Mouse (Mus musculus): ENCODE data around the gene Coro1c. TPM values are rescaled to one million over a fixed set of nuclear protein-coding genes. Genes with fewer than 3 reads are reported as not detected.

Coro1c gene
- polyA plus RNA-seq, 1 experiment: 116 TPM

DNA sequence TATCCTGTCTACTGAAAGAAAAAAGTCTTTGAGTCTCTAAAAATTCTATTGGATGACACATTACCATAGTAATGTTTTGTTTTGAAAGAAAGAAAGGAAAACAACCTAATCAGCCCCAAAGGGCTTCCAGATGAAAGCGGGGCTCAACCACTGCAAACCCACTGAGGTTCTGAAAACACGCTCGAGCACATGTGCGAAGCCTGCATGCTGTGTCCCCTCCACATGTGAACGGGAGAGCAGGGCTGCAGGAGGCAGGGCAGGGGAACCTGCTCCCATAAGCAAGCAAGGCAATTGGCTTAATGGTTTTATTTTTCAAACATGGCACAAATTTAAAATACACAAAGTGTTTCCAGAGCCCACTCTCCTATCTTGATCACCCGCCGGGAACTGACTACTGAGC is 51.9 kb downstream of the Coro1c start:
- DNase-seq (ENCODE audit: low spot score): no peak

DNA sequence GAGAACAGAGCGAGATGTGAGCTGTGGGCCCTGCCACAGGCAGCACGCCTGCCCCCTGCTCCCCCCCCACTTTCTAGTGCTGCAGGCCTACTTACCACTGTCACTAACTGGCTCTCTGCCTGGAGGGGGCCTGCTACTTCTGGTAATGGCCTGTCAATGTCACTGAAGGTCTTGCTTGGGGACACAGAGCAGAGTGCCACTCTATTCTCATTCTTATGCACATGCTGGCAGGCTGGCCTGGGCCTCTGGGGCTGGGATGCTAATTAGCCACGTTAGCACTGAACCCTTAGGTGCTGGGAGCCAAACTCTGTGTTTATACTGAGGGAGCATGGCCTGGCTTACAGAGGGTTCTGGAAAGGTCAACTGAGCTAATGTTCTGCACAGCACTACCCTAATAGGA is 52.9 kb downstream of the Coro1c start:
- DNase-seq (ENCODE audit: low spot score): no peak

DNA sequence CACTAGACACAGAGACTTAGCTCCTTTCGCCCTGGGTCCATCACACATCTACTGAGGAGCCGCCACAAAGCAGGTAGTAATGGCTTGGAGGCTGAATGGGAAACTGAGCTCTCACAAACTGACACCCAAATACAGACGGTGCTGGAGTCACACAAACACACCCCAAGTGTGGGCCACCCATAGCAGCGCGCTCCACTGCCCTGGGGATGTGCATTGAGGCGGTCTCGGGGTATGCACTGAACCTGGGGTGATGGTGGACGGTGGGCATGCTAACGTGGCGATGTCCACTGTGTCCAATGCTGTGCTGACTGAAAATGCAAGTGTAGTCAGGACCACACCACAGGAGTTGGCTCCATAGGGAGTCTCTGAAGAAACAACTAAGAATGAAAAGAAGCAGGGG is 53.4 kb downstream of the Coro1c start:
- no peak for DNase-seq (ENCODE audit: low spot score)

DNA sequence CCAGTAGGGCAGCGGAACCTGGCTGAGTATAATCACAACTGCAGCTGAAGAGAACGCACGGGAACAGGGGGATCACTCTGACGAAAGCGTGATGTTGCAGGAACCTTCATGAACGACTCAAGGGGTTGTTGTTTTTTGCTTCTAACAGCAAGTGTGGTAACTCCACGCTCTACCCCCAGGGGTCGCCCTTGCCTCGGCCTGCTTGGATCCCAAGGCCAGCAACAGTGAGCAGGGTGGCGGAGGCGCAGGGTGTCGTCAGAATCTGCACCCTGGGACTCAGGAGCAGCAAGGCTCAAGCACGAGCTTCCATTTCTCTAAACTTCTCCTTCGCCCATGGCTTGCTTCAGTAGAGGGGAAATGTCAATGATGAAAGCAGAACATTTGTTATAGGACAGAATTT is 54.1 kb downstream of the Coro1c start:
- peak; percentile 80 for DNase-seq (ENCODE audit: low spot score)

DNA sequence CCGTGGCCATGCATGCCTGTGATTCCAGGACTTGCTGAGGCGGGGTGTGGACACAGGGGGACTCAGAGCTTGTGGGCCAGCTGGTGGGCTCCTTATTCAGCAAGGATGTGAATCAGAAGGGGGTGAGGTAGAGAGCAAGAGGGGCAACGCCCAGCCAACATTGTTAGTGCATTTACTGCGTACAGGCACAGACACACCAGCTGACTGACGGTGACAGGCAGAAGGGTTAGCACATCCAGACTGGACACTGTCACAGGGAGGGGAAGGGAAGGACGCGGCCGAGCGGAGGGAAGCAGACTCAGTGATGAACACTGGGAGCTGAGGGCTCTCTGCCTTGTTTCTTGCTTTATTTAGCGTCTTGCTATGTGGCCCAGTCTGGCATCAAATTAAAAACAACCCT is 55.0 kb downstream of the Coro1c start:
- peak; percentile 27 for DNase-seq (ENCODE audit: low spot score)

DNA sequence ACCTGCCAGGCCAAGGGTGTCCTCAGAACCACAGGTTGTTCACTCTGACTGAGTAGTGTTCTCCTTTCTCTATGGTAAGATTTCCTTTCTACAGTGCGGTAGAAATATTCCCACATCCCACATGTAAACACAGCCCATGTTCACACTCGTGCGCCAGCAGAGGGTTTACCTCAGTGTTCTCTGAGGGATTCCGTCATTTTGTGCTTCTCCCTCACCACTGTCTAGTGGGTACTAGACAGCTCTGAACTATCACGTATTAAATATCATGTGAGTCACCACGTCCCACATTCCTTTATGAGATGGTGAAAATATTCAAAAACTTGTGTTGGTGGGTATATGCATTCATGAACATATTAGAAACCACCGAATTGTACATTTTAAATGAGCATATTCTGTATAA is 56.1 kb downstream of the Coro1c start:
- no peak for DNase-seq (ENCODE audit: low spot score)

DNA sequence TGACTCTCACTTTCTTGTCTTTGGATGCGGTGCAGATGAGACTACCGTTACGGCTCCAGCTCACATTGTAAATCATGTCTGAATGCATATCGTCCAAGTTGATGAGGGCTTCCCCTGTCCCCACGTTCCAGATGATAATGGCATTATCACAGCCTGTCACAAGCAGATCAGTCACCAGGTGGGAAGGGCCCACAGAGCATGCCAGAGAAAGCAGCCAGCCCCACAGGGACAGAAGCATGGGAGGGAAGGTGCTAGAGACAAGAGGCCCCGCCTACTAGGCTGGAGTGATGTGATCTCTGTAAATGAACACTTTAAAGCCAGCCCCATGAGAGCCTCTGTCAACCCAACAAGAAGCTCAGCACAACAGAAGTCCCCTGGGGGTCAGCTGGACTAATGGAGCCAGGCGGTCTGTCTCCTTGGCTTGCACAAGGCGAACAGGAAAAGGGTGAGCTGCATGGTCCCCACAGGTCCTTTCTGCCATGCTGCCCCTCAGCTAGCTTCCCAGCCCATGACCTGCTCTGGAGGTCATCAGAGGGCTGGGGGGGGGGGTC is 57.8 kb downstream of the Coro1c start:
- no peak for DNase-seq (ENCODE audit: low spot score)

DNA sequence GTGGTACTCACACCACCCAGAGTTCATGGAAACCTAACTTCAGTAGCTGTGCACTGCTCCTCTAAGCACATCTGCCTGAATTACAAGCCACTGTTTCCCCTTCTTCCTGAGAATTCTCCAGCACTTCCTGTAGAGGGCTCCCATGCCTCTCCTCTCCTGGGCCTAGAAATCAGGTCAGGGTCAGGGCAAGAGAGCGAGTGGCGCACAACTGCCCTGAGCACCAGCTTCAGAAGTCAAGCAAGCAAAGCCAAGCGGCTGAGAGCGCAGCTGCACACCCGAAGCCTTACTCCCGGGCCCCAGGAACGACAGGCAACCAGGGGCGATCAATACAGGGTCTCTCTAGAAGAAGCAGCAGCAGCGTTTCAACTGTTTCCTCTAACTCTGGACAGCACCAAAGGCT is 60.9 kb downstream of the Coro1c start:
- no peak for DNase-seq (ENCODE audit: low spot score)

DNA sequence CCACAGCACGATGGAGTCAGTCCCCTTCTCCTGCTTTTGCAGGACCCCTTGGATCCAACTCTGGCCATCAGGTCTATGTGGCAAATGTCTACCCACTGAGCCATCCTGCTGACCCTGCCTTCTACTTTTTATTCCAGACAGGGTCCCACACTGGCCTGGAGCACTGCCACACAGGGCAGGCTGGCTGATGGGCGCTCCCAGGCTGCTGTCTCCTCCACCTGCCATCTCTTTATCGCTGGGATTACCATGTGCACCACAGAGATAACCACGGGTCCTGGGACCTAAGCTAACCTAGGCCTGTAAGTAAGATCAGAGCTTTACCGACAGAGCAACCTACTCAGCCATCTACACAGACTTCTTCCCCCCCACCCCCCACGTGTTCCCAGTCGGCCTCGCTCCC is 61.9 kb downstream of the Coro1c start:
- DNase-seq (ENCODE audit: low spot score): no peak

DNA sequence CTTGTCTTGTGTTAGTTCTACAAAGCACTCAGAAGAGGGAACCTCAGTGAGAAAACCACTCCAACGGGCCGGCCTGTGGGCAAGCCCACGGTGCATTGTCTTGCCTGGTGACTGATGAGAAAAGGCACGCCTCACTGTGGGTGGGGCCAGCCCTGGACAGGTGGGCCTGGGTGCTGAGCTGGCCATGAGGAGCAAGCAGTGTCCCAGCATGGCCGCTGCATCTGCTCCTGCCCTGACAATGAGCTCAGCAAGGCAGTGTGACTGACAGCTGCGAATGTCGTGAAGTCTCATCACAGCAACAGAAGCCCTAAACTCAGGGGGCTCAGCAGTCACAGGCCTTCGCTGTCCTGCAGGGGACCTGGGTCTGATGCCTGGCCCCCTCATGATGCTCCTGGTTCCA is 62.9 kb downstream of the Coro1c start:
- DNase-seq (ENCODE audit: low spot score): no peak

DNA sequence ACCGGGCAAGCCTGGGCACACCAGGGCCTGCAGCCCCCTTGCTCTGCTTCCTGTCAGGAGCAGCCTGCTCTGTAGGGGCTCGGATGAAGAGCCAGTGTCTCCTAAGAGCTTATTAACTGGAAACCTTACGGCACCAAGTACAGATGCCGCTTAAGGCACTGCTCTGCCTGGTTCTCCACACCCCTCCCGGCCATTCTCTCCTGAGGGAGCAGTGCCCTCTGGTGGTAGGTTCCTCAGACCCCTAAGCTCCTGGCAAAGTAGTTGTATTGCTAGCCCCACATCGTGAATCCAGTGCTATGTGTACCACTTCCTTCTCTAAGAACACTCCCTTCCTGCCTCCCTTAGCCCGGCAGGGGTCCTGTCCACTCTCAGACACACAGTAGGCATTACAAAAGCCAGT is 63.8 kb downstream of the Coro1c start:
- peak; percentile 64 for DNase-seq (ENCODE audit: low spot score)

DNA sequence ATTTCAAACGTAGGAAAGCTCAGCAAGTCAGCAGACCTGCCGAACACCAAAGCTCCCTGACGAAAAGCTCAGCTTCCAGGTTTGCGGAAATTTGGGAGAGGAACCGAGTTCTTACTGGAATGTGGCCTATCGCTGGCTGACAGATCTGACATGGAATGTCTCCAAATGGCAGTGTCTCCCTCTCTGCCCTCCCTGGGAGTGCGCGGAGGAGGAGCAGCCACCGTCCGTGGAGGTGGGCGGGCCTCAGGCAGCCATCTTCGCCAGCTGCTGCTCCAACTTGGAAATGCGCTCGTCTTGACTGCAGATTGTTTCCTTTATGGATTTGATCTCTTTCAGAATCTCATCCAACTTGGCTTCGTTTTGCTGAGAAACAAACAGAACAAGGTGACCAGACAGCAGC is 64.5 kb downstream of the Coro1c start:
- no peak for DNase-seq (ENCODE audit: low spot score)

DNA sequence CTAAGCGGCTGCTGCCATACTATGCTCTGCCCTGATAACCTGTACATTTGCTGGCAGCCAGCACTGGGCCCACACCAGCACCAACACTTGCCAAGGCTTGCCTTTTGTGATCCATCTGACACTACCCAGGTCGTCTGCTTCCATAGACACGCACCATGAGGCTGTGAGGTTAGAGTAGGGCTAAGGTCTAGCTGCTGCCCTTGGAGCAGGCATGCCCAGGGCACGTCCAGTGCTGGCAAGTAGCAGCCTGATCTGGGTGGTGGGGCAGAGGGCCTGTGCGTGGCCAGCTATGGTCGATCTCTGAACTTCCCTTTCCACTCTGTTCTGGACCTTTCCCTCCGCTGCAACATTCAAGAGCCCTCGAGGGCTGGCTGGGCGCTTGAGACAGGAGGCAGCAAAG is 65.7 kb downstream of the Coro1c start:
- DNase-seq (ENCODE audit: low spot score): no peak

DNA sequence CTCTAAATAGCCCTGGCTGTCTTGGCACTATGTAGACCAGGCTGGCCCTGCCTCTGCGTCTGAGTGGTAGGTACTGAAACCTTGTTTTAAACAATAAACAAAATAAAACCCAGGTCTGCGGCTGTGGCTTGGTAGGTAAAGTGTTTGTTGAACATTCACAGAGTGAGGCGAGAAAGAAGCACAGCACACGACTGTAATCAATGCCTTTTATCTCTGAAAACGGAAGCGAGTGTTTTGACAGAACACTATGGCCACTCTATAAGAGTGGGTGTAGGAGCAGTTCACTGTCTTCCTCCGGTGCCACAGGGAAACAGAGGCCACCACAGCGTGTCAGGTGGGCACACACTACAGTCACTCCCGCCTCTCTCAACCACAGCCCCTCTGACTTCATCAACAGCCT is 66.3 kb downstream of the Coro1c start:
- no peak for DNase-seq (ENCODE audit: low spot score)

DNA sequence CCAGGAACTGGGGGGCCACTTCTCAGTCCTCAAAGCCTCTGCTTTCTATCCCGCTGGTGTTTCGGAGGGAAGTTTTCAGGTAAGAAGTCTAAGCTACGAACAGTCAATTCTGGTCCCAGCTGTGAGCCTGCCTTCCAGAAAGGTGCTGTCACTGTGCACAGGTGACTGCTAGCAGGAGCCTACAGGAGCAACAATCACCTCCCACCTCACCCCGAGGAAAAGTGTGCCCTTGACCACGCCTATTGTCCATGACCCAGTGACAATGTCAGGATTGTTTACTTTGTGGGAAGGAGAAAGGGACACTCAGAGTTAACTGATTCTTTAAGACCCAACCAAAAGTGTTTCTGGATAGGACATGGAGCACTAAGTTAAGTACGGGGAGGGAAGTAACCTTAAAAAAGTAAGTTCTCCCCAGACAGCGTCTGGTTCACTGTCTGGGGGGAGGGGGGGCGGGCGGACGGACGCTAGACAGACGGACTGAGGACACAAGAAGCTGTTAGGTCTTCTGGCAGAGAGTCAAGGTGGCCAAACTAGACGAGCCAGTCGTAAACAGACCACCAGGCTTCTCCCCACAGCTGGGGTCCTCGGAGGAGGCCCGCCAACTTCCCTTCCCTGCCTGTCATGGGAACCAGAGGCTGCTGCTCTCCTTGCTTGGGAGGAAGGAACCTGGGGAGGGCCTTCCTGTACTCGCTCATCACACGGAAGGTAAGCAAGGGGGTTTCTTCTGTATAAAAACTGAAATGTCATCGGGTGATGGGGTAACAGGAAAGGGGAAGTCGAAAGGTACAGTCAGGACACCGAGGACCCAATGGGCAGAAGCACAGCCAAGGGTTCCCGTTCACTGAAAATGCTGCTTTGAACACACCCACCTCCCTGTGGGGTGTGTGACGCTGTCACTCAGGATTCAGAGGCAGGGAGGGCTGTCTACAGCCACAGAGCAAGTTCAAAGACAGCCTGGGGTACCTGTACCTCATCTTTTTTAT is 67.0 kb downstream of the Coro1c start:
- no peak for DNase-seq (ENCODE audit: low spot score)

DNA sequence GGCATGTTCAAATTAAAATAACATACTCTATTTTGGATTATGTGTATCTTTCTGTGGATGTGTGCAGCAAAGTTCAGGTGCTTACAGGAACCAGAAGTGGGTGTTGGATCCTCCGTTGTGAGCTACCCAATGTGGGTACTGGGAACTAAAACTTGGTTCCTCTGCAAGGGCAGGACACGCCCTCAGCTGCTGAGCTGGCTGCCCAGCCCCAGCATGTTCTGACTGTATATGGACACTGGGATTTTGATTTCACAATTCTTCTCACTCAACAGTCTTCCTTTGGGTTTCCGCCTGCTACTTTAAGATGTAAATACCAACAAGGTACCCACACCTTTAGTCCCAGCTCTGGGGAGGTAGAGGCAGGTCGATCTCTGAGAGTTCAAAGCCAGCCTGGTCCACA is 68.1 kb downstream of the Coro1c start:
- DNase-seq (ENCODE audit: low spot score): no peak

DNA sequence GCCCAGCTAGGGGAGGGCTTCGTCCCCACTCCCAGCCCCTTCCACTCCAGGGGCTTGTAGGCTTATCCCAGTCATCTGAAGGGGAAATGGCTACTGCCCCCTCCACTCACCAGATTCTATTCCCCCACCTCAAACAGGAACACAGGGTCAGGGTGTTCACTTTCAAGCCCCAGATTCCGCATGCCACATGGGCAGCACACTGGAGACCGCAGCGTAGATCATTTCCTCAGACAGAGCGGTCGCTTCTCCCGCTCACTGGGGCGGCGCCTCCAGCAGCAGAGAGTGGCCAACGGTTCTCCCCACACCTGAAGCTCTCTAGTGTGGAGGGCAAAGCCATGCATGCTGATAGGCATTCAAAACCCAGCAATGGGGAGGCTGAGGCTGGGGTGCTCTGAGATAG is 71.6 kb downstream of the Coro1c start:
- DNase-seq (ENCODE audit: low spot score): no peak

DNA sequence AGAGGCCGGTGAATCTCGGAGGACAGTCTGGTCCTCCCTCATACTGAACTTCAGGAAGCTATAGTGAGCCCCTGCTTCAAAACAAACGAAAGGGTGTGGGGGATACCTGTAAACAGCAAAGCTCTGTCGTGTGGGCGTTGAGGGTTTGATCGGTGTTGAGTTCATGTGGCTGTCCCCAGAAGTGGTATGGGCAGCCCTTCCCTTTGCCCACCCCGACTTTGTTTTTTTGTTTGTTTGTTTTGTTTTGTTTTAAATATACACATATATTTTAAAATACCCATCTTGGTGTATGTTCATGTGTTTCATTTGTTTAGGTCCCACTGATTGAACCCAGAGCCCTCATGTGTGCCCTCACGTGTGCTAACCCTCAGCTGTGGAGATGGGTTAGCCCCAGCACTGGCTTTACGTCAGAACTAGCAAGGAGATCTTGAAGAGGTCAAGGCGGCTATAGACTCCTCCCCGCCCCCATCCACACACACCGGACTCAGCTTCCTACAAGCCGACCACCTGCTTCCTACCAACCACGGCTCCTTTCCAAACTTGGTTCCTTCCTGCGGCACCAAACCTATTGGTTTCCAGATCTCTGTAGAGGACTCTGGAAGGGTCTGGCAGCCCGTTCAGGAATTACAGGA is 75.1 kb downstream of the Coro1c start:
- DNase-seq (ENCODE audit: low spot score): no peak

DNA sequence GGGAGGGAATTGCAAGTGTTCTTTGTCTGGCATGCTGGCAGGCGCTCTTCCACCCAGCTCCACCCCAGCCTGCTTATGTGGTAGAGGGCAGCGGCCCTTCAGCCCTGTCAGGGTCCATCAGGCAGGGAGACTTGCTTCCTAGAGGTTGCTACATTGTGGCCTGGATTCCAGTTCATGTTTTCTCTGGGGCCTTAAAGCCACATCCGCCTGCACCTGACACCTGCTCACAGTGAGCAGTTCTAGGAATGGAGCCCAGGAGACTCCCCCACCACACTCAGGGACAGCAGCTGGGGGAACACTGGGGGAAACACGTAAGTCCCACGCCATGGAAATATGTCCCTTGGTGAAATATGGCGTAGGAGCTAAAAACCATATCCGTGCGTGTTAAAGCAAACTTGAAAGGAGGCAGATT is 76.1 kb downstream of the Coro1c start, which contains the start of gene Selplg:
Gene Selplg (minus strand): TSS at position 155 of the 412 bp plus-strand sequence.
- DNase-seq (ENCODE audit: low spot score): no peak

DNA sequence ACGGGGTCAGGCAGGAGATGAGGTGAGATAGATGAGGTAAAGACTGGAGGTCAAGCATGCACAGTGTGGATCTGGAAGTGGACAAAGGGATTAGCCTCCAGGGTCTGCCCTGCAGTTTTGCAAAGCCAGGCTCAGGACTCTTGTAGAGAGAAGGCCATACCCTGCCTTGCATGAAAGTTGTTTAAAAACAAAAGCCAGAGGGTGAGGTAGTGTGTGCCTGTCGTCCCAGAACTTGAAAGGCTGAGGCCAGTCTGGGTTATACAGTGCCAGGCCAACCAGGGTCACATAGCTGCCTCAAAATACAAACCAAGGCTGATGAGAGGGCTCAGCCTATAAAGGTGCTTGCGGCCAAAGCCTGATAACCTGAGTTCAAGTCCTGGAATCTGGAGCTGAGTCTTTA is 76.8 kb downstream of the Coro1c start:
- no peak for DNase-seq (ENCODE audit: low spot score)

DNA sequence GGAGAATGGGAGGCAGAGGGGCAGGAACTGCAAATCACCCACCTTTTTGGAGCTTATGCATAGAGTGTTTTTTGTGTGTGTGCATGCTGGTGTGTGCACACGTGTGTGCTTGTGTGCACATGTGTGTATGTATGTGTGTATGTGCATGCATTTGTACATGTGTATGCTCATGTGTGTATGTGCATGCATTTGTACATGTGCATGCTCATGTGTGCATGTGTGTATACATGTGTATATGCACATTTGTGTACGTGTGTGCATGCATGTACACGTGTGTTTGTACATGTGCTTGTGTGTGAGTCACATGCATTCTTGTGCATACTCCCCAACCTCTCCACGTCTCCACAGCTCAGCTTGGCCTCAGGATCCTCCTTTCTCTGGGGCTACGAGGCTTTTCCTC is 77.8 kb downstream of the Coro1c start:
- no peak for DNase-seq (ENCODE audit: low spot score)

DNA sequence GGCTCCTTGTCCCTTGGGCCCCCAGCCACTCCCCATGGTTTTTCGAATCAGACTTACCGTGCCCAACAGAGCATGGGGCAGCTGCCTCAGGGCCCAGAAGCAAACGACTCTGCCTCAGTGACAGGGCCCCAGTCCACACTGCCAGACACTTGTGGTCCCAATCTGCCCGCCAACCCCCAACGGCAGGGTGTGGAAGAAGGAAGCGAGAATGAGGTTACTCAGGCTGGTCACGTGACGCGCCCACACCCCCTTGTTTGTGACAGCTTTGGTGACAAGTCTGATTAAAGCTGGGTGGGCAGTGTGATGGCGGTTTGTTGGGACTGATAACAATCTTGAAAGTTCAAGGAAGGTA is 78.3 kb downstream of the Coro1c start:
- no peak for DNase-seq (ENCODE audit: low spot score)
